Mouse (Mus musculus): Measurements from ENCODE around the gene Slc4a8.
"Not testable (repeated sequence)": the region's sequence is repeated elsewhere in the genome, so short reads cannot be mapped to it uniquely, and the experiment has no call there.

Gene Slc4a8

DNA sequence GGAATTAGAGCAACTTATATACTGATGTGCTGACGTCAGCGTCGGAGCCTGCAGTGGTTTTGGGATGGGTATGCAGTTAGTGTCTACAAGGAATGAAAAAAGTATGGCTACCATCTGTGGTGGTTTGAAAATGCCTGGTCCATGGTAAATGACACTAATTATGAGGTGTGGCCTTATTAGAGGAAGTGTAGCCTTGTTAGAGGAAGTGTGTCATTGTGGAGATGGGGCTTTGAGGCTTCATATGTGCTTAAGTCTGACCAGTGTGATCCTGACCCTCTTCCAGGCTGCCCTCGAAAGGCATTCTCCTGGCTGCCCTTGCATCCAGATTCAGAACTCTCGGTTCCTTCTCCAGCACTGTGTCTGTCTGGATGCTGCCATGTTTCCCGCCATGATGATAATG, 18.3 kb upstream of the Slc4a8 start:
- DNase-seq (ENCODE audit: low spot score): no peak

DNA sequence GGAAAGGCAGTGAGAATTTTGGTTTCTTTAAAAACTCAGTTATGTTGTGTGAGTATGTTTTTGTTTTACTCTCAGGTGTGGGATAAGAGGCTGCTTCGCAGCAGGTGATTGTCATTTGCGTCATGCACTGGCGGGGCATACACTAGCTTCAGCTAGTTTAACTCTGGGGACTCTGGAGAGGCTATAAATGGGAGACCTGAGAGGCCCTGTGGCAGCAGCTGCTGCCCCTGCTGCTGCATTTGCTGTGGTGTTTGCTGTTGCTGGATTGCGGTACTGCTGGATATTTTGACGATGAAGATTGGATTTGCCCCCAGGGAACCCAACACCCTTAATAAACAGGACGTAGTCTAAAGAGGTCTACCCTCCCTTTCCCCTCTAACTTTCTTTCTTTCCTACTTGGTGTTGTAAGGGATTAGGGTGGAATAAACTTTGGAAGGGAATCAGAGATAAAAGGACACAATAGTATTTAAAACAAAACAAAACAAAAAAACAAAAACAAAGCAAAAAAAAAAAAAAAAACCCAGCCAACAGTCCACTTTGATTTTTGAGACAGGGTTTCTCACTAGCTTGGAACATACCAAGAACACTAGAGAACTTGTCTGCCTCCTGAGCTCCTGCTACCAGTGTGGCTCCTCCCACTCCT, 14.9 kb upstream of the Slc4a8 start:
- no peak for DNase-seq (ENCODE audit: low spot score)

DNA sequence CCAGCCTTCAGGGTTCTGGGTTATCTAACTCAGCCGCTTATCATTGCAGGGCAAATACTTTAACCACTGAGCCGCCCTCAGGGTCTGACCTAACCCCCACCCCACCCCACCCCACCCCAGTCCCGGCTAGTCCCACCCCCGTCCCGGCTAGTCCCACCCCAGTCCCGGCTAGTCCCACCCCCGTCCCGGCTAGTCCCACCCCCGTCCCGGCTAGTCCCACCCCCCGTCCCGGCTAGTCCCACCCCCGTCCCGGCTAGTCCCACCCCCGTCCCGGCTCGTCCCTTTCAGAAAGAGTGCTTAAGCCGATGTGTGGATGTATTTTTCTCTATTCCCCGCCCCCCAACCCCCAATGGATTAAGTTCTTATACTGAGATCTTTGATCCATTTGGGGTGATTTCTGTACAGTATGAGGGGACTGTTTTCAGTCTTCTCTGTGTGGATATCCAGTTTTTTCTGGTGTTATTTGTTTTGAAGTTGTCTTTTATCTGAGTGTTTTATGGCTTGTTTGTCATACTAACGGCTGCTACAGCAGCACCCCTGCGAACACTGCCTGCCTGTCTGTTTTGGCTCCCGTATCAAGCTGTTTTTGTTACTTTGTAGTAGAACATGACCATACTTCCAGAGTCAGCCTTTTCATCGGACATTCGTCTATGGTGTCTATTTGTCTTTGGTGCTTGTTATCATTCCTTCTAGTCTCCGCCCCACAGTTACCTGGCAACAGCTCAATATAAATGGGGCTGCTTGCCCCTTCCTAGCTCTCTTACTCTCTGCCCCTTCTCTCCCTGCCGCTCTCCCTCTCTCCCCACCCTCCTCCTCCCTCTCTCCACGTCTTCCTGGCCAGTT, 14.2 kb upstream of the Slc4a8 start:
- DNase-seq (ENCODE audit: low spot score): peak; percentile 60

DNA sequence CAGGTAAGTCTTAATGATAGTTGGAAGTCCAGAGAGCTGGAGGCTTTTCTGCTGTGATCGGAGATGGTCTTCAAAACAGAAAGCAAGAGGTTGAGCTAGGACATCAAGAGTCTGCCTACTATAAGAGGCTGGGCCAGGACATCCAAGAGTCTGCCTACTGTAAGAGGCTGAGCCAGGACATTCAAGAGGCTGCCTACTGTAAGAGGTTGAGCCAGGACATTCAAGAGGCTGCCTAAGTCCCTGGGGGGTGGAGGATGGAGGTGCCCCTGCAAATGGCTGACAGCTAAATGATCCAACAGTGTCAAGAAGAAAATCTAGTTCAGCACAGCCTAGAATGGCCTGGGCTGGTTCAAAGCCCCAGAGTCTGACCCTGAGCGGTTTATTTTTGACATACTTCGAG, 13.0 kb upstream of the Slc4a8 start:
- no peak for DNase-seq (ENCODE audit: low spot score)

DNA sequence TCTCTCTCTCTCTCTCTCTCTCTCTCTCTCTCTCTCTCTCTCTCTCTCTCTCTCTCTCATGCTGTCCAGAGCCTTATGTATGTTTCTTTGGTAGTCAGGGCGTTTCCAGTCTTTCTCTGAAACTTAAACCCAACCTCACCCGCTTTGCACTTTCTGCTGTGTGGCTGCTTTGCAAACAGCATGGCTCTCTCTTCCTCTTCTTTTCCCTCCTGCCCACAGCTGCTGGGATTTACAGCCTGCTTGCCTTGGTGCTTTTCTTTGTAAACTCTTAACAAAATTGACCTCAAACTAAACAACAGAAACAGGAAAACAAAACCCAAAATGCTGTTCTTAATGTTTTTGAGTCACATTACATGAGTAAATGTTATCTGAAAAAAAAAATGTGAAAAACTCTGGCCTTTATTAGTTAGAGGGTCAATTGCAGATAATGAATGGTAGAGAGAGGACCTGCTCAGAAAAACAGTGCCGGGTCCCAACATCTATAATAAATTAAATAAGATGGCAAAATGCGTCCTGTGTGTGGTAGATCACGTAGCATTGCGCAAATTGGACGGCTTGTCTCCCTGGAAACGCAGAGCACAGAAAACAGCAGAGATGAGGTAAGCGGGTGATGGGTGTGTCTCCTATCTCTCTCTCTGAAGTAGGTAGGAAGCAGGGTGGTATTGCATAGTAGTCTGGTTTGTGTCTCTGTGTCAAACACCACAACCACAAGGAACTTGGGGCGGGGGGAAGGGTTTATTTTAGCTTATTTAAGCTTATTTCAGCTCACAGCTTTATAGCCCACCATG, 11.6 kb upstream of the Slc4a8 start:
- no peak for DNase-seq (ENCODE audit: low spot score)

DNA sequence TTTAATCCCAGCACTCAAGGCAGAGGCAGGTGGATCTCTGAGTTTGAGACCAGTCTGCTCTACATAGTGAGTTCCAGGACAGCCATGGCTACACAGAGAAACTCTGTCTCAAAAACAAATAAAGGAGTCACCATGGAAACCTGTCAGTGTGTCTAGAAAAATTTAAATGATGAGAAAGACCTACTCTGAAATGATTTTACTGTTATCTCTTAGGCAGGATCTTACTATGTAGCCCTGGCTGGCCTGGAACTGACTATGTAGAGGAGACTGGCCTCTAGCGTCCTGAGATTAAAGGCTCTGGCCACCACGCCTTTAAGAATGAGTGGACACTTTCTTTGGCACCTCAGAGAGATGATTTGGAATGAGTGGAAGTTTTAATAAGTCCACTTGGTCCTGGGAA, 9.1 kb upstream of the Slc4a8 start:
- DNase-seq (ENCODE audit: low spot score): no peak

DNA sequence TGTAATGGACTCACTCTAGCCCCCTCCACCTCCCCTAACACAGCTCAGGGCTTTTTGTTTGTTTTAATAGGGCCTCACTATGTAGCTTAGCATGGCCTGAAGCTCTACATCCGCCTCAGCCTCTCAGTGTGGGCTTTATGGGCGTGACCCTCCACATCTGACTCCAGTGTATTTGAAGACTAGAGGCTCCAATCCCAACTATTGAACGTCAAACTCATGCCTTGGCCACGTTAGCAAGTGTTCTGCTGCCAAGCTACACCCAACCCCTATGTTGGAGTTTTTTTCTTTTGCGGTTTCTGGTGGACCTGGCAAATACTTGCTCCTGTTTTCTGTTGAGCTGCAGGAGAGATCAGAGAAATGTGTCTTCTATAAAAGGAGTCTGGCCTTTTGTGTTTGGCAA, 8.5 kb upstream of the Slc4a8 start:
- no peak for DNase-seq (ENCODE audit: low spot score)

DNA sequence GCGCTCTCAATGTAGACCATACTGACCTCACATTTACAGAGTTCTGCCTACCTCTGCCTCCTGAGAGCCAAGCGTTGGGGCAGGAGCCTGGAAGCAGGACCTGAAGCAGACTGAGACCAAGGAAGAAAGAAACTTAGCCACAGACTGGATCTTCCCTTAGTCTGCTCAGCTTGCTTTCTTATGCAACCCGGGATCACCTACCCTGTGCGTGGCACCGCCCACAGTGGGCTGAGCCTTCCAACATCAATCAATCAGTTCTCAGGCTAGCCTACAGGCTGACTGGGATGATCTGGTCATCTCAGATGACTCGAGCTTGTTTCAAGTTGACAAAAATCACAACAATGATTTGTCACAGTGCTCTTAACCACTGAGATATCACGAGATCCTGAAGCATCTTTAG, 7.5 kb upstream of the Slc4a8 start:
- DNase-seq (ENCODE audit: low spot score): no peak

DNA sequence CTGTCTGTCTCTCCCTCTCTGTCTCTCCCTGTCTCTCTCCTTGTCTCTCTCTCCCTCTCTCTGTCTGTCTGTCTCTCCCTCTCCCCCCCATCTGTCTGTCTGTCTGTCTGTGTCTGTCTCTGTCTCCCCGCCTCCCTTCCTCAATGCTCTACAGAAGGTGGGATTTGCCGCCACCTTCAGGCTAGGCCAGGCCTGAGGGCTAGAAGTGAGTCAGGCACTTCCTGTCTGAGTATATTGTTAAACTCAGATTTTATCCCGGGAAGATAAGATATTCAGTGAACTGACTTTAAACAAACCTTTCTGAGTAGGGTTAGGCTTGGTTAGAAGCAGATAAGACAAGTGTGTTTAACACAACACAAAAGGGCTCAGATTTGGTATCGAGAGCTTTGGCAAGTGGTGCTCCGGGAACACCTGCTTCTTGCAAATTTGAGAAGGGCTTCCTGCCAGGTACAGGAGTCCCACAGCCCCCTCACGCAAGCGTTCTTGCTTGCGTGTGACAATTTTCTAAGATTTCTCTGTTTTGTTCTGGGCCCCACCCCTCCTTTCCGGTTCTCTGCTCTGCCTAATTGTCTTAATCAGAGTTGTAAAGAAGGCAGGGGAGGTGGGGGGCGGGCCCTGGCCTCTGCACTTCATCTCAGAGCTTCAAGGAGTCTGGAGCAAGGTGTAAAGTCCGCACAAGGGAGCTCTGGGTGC, 6.6 kb upstream of the Slc4a8 start:
- DNase-seq (ENCODE audit: low spot score): no peak

DNA sequence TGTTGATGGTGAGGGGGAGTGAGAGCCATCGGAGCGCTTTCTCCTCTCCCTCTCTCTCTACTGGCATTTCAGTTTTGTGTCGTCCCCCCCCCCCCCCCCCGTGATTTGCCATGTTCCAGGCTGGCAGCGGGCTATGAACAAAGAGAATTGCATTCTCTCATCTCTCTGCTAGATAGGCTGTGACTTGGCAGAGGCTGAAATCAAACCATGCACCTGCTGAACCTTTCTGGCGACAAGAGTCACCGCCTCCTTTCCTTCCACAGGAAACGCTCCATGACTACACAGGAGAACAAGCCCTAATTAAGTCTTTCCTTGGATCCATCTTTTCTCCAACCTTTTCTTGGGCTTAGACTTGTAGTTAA, 6.1 kb upstream of the Slc4a8 start:
- DNase-seq (ENCODE audit: low spot score): no peak

DNA sequence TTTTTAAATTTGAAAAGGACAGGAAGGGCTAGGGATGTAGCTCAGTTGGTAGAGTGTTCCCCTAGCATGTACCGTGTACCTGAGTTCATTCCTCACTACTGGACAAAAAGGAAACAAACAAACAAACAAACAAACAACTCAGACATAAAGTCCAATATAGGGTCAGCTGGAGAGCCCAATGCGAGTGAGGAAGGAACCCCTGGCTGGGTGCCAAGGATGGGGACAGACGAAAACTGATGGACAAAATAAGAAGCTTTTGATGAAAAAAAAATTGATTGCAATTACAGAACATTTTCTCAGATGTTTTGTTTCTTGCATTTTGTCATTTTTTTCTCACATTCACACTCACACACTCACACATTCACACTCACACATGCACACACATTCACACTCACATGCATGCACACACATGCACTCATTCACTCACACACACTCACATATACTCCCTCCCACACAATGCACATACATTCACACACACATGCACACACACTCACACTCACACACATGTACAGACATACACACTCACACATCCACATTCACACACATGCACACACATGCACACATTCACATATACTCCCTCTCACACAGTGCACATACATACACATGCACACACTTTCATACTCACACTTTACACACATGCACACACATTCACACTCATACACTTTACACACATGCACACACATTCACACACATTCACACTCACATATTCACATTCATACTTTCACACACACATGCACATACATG, 5.5 kb upstream of the Slc4a8 start:
- DNase-seq (ENCODE audit: low spot score): no peak

DNA sequence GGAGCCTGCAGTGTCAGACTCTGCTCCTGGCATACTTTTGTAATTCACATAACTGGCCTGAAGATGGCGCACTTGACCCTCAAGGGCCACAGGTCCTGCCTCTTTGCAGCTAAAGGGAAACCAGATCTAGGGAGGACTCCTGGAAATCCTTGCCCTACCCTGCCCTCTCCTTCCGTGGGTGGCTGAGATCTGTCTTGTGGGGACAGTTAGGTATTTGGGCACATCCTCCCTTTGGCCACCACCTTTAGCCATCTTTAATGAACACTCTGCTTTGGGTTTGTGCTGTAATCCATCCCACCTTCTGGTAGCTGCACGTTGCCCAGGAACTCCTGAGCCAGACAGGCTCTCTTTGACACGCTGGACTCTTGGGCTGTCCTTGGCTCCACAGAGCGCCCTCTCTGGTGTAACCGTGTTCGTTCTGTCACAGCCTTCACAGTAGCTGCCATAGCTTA, 4.0 kb upstream of the Slc4a8 start:
- no peak for DNase-seq (ENCODE audit: low spot score)

DNA sequence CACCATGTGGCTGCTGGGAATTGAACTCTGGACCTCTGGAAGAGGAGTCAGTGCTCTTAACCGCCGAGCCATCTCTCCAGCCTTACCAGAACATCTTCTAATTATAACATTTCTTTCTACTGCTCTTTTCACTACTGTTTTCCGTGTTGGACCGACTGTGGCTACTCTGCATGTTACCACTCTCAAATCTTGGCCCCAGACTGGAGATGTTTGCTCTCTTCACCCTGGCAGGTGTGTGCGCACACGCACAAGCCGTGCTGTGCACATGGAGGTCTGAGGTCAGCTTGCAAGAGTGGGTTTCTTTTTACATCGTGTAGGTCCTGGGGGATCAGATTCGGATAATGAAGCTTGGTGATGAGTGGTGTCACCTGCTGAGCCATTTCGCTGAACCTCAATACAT, 2.3 kb upstream of the Slc4a8 start:
- DNase-seq (ENCODE audit: low spot score): no peak

DNA sequence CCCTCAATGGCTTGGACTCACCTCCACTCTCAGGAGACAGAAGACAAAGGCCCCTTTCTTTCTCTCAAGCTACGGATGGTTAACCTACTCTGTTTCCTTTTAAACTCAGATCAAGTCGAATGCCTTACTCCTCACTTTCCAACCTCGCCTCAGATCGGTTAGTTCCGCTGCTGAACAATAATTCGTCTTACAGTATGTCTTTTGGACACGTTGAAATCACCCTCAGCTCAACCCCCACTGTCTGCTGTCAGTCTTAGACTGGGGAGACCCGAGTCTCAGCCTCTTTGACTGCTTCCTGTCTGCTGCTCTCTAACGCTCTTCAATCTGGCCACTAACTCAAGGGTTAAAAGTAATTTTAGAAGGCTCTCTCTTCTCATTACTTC, 520 bp upstream of the Slc4a8 start:
- DNase-seq (ENCODE audit: low spot score): no peak

DNA sequence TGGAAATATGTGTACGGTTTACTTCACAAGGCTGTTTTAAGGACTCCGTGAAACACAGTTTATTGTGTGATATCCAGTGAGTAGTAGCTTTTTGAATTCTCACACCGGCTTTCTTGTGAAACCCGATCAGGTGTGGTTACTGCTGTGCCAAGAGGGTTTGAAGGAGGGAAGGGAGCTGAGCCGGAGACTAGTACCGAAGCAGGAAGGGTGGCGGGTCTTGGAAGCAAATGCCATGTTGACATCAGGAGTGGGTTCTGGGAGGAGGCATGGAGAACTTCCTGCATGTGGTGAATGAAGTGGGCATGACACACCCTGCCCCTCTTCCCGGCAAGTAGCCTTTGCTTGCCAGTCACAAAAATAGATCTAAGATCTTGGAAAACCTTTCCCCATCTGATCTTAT, 1.1 kb downstream of the Slc4a8 start:
- DNase-seq (ENCODE audit: low spot score): no peak

DNA sequence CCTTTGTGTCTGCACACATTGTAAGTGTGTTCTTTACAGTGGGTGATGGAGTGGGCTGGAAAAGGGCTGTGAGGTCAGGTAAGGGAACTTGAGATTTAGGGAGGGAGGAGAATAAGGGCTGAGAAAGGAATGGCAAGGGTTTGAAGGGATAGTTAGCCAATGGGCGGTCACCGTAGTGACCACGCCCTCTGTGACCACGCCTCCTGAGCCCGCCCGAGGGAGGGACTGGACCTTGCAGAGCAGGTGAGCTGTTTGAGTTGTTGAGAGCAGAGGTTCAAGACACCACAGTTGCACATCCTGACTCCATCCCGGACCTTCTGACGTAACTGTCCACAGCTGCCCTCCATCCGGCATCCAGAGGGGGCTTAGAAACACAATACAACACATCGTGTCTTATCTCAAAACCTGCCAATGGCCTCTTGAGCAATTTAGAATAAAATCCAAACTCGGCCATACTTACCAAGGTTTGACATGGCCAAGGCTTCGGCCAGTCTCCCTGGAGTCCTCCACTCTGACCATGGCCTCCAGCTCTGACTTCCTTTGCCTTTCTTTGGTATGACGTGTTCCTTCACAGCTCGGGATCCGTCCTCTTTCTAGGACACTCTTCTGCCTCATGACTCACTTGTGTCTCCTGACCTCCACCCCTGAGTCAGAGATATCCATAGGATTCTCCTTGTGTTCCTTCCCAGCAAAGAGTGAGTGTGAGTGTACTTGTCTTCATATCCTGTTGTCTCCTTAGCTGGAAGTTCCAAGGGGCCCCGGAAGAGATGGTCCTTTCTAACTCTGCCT, 2.8 kb downstream of the Slc4a8 start:
- no peak for DNase-seq (ENCODE audit: low spot score)

DNA sequence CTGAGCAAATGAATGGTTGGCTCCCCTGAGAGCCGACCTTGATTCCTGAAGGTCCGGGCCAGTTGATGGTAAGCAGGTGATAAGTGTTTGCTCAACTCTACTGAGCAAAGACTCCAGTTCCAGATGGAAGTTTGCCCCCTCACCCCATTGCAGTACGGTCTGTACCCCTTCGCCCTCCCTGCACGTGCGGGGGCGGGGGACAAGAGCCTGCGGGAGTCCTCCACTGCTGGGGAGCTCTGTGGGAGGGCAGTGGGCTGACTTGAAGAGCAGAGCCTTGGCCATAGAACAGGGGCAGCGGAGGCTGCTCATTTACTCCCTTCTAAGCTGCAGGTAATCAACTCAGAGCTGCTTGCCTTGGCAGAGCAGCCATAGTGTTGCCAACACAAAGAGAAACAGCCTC, 5.3 kb downstream of the Slc4a8 start:
- peak; percentile 59 for DNase-seq (ENCODE audit: low spot score)

DNA sequence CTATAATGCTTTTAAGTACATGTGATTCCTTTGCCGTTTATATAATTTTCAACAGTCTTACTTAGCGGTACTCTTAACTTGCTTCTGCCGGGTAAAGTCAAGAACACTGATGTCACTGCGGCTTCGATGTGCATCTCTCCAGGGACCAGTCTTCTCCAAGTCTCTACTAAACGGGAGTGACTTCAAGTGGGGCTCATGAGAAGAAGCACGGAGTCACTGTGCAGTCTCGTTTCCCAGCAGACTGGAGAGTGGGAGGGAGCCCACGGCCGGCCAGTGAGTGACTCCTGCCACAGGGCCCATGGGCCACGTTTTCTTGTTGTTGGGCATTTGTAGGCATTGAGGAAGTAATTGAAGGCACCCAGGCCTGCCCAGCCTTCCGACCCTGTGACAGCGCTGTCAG, 6.3 kb downstream of the Slc4a8 start:
- DNase-seq (ENCODE audit: low spot score): no peak

DNA sequence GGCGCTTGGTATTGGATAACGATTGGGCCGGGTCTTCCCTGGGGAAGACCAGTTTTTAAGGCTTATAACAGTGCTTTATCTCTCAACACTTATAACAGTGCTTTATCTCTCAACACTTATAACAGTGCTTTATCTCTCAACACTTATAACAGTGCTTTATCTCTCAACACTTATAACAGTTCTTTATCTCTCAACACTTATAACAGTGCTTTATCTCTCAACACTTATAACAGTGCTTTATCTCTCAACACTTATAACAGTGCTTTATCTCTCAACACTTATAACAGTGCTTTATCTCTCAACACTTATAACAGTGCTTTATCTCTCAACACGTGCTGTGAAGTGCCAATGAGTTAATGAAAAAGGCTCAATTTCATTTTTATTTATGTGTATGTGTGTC, 7.5 kb downstream of the Slc4a8 start:
- DNase-seq (ENCODE audit: low spot score): not testable (repeated sequence)

DNA sequence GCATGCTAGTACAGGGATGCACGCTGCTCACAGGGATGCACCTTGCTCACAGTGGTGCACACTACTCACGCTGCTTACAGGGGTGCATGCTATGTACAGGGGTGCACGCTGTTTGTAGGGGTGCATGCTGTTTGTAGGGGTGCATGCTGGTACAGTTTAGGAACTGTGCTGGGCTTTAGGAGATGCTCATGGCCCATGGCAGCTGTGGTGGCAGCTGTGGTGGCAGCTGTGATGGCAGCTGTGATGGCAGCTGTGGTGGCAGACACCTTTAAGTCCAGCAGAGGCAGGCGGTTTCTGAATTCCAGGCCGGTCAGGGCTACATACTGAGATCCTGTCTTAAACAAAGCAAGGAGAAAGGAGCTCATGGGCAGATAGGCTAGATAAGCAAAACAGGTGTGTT, 8.8 kb downstream of the Slc4a8 start:
- no peak for DNase-seq (ENCODE audit: low spot score)

DNA sequence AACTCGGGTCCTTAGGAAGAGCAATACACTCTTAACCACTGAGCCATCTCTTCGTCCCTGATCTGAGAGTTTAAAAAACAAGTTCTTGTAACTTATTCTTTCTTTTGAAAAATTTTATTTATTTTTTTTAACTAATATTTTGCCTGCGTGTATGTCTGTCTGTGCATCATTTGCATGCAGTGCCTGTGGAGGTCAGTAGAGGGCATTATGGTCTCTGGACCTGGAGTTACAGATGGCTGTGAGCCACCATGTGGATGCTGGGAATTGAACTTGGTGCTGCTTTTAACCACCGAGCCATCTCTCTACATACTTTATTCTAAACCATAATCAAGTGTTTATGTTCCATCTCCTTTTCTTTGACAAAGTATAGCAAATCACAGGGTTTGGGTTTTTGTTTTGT, 11.1 kb downstream of the Slc4a8 start:
- no peak for DNase-seq (ENCODE audit: low spot score)
